21 mouse cellular contexts compared by ENCODE assay signal in genomic region chr3:30195186-30195585, GRCm38 (mm10).
"Had no signal": no experiment of that assay in that cellular context is flagged by ENCODE, and none has a peak within 500 bp of the region (broad histone marks: within the 10 kb centered on the region; RNA-seq: fewer than 3 reads in every experiment).

No protein-coding gene starts in this region.

- H3K9ac ChIP-seq: forebrain, postnatal 0 days; heart, embryonic 12.5 days; hindbrain, embryonic 13.5 days; hindbrain, embryonic 15.5 days; limb, embryonic 13.5 days; limb, embryonic 15.5 days had no signal

- H3K4me1 ChIP-seq: hindbrain, embryonic 13.5 days; hindbrain, embryonic 15.5 days; limb, embryonic 15.5 days had no signal

- H3K4me2 ChIP-seq: heart, embryonic 12.5 days; hindbrain, embryonic 13.5 days; hindbrain, embryonic 15.5 days; limb, embryonic 13.5 days; limb, embryonic 15.5 days had no signal

- H3K4me3 ChIP-seq: heart, embryonic 10.5 days; heart, embryonic 12.5 days; hindbrain, embryonic 13.5 days; hindbrain, embryonic 15.5 days; limb, embryonic 13.5 days; limb, embryonic 15.5 days had no signal

- H3K36me3 ChIP-seq: heart, embryonic 10.5 days; heart, embryonic 12.5 days; hindbrain, embryonic 13.5 days; hindbrain, embryonic 15.5 days; limb, embryonic 13.5 days; limb, embryonic 15.5 days had no signal

- DNase-seq: forebrain, postnatal 0 days; gastrocnemius, postnatal 14 days; gastrocnemius, postnatal 36 days; heart, adult 18-20 months; heart, postnatal 10 days; heart, postnatal 36 days; kidney, adult 18-20 months; kidney, adult 8-10 months; kidney, postnatal 10 days; kidney, postnatal 25 days; kidney, postnatal 4 days; layer of hippocampus, adult 9-11 months; layer of hippocampus, postnatal 36 days; left cerebral cortex, postnatal 4 days had no signal

- H3K9me3 ChIP-seq: heart, embryonic 10.5 days; heart, embryonic 12.5 days; hindbrain, embryonic 13.5 days; hindbrain, embryonic 15.5 days; limb, embryonic 13.5 days; limb, embryonic 15.5 days had no signal

- H3K27me3 ChIP-seq: heart, embryonic 12.5 days; hindbrain, embryonic 13.5 days; hindbrain, embryonic 15.5 days; limb, embryonic 13.5 days; limb, embryonic 15.5 days had no signal

- H3K27ac ChIP-seq: heart, embryonic 10.5 days; hindbrain, embryonic 13.5 days; hindbrain, embryonic 15.5 days; hindbrain, postnatal 0 days; limb, embryonic 13.5 days; limb, embryonic 15.5 days had no signal

- ATAC-seq: forebrain, postnatal 0 days; hindbrain, postnatal 0 days had no signal
